Mouse (Mus musculus): ENCODE data around the gene Aga. TPM values are rescaled to one million over a fixed set of nuclear protein-coding genes. Genes with fewer than 3 reads are reported as not detected.

Gene Aga
- polyA plus RNA-seq, 1 experiment from 2014 or later = 15.3 TPM

Other genes starting within 250 kb of the Aga start
- 3.1 and 4.7 TPM in 2 replicates for gene Neil3, start 127.3 kb downstream of the Aga start, polyA plus RNA-seq (2015; fragmentation: Nextera tagmentation; extraction: Ambion mirVana)